Mouse (Mus musculus): ENCODE data around the gene Thnsl2. TPM values are rescaled to one million over a fixed set of nuclear protein-coding genes. Genes with fewer than 3 reads are reported as not detected.

The Thnsl2 gene
- polyA plus RNA-seq, 1 experiment from 2014 or later: 5.3 TPM

- Histone ChIP-seq H3K4me3 (ENCODE audit: low read depth, low read length) (no peak overlapping the region), H3K4me1 (ENCODE audit: control insufficient read depth, insufficient read depth, low read length) (no peaks in the 10 kb centered on the region), H3K4me2 (ENCODE audit: low read depth, severe bottlenecking) (no peak overlapping the region), H3K27ac (replicated peaks; ENCODE audit: low read depth, low read length) (no peak overlapping the region), H3K9ac (ENCODE audit: low read length) (no peak overlapping the region), H3K9me3 (ENCODE audit: control insufficient read depth, low read length) (no peaks in the 10 kb centered on the region), H3K36me3 (ENCODE audit: control insufficient read depth, insufficient read depth, low read length) (no peaks in the 10 kb centered on the region), H3K27me3 (ENCODE audit: control insufficient read depth, insufficient read depth, low read length) (no peaks in the 10 kb centered on the region)
- no peak for DNase-seq (ENCODE audit: low spot score)
- ATAC-seq (ENCODE audit: insufficient number of reproducible peaks, low FRiP score, low TSS enrichment, low read depth): peak; percentile 39; the same call in 1 of the 2 replicates
- WGBS: 26% methylated on average over 6 of the region's 6 CpGs
These were observed 20.2 kb upstream of the Thnsl2 start for GRCm38 (mm10) chr6:71164394-71164793.

- Histone ChIP-seq H3K36me3 (ENCODE audit: control insufficient read depth, insufficient read depth, low read length) (no peaks in the 10 kb centered on the region), H3K4me3 (ENCODE audit: low read depth, low read length) (no peak overlapping the region), H3K4me2 (ENCODE audit: low read depth, severe bottlenecking) (no peak overlapping the region), H3K4me1 (ENCODE audit: control insufficient read depth, insufficient read depth, low read length) (no peaks in the 10 kb centered on the region), H3K27me3 (ENCODE audit: control insufficient read depth, insufficient read depth, low read length) (no peaks in the 10 kb centered on the region), H3K9ac (ENCODE audit: low read length) (no peak overlapping the region), H3K27ac (replicated peaks; ENCODE audit: low read depth, low read length) (no peak overlapping the region), H3K9me3 (ENCODE audit: control insufficient read depth, low read length) (no peaks in the 10 kb centered on the region)
- ATAC-seq (ENCODE audit: insufficient number of reproducible peaks, low FRiP score, low TSS enrichment, low read depth) (no peak), DNase-seq (ENCODE audit: low spot score) (no peak)
- WGBS: 74% methylated on average over 4 of the region's 4 CpGs
These were observed 18.0 kb upstream of the Thnsl2 start for GRCm38 (mm10) chr6:71162269-71162668.

GRCm38 (mm10) chr6:71161290-71161689, 17.1 kb upstream of the Thnsl2 start:
- no peak for DNase-seq (ENCODE audit: low spot score)
- no peak for ATAC-seq (ENCODE audit: insufficient number of reproducible peaks, low FRiP score, low TSS enrichment, low read depth)

DNA sequence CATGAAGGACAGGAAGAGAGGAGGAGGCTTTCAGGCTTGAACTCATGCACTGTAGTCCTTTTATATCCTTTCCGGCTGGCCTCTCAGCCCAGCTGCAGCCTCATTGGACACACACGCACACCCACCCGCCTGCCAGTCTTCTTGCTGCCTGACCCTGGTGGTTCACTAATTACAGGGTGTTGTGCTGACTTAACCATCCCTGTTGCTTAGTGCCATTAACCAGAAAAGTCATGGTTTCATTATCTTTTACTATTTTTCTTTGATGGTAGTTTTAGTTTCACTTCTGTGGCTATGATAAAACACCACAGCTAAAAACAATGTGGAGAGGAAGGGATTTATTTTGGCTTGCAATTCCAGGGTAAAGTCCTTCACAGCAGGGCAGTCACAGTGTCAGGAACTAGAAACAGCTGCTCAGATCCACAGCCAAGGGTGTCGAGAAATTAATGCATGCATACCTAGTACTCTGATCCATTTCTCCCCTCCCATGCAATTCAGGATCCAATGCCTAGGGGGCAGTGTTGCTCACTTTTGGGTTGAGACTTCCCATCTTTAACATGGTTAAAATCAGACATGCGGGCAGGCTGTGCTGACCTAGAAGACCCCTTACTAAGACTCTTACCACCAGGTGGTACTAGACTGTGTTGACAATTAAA, 12.6 kb upstream of the Thnsl2 start:
- H3K4me3 ChIP-seq (ENCODE audit: low read depth, low read length): no peak overlapping the region
- DNase-seq (ENCODE audit: low spot score): peak; percentile 65
- no peak for ATAC-seq (ENCODE audit: insufficient number of reproducible peaks, low FRiP score, low TSS enrichment, low read depth)
- no peak overlapping the region for H3K4me2 ChIP-seq (ENCODE audit: low read depth, severe bottlenecking)
- H3K27me3 ChIP-seq (ENCODE audit: control insufficient read depth, insufficient read depth, low read length): no peaks in the 10 kb centered on the region
- no peaks in the 10 kb centered on the region for H3K9me3 ChIP-seq (ENCODE audit: control insufficient read depth, low read length)
- H3K36me3 ChIP-seq (ENCODE audit: control insufficient read depth, insufficient read depth, low read length): no peaks in the 10 kb centered on the region
- H3K4me1 ChIP-seq (ENCODE audit: control insufficient read depth, insufficient read depth, low read length): no peaks in the 10 kb centered on the region
- no peak overlapping the region for H3K9ac ChIP-seq (ENCODE audit: low read length)
- no peak overlapping the region for H3K27ac ChIP-seq (replicated peaks; ENCODE audit: low read depth, low read length)
- WGBS: 78% methylated on average over 5 of the region's 5 CpGs

More at GRCm38 (mm10) chr6:71161290-71161689, 17.1 kb upstream of the Thnsl2 start:
- Histone ChIP-seq H3K27ac (replicated peaks; ENCODE audit: low read depth, low read length) (no peak overlapping the region), H3K4me1 (ENCODE audit: control insufficient read depth, insufficient read depth, low read length) (no peaks in the 10 kb centered on the region), H3K4me3 (ENCODE audit: low read depth, low read length) (no peak overlapping the region), H3K4me2 (ENCODE audit: low read depth, severe bottlenecking) (no peak overlapping the region), H3K36me3 (ENCODE audit: control insufficient read depth, insufficient read depth, low read length) (no peaks in the 10 kb centered on the region), H3K9me3 (ENCODE audit: control insufficient read depth, low read length) (no peaks in the 10 kb centered on the region), H3K9ac (ENCODE audit: low read length) (no peak overlapping the region), H3K27me3 (ENCODE audit: control insufficient read depth, insufficient read depth, low read length) (no peaks in the 10 kb centered on the region)
- 67% methylated on average over 7 of the region's 7 CpGs for WGBS

DNA sequence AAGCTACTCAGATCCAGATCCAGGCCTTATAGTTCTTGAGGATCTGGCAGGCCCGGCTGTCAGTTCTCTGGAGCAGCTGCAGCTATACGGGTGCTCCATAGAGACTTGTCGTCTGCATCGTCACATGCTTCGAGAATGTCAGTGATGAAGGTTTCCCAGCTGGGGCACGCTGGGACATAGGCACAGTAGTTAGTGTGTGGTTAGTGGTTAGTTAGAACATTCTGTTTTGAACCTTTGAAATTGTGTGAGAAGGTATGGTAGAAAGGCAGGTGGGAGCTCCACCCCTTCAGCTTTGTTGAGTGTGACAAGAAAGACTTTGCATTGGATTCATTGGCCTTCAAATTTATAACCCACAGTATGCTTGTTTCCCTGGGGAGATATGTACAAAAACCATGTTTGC, 10.6 kb upstream of the Thnsl2 start:
- no peak overlapping the region for H3K4me3 ChIP-seq (ENCODE audit: low read depth, low read length)
- no peaks in the 10 kb centered on the region for H3K27me3 ChIP-seq (ENCODE audit: control insufficient read depth, insufficient read depth, low read length)
- H3K9me3 ChIP-seq (ENCODE audit: control insufficient read depth, low read length): no peaks in the 10 kb centered on the region
- ATAC-seq (ENCODE audit: insufficient number of reproducible peaks, low FRiP score, low TSS enrichment, low read depth) (no peak), DNase-seq (ENCODE audit: low spot score) (no peak)
- no peaks in the 10 kb centered on the region for H3K36me3 ChIP-seq (ENCODE audit: control insufficient read depth, insufficient read depth, low read length)
- H3K9ac ChIP-seq (ENCODE audit: low read length): no peak overlapping the region
- H3K4me1 ChIP-seq (ENCODE audit: control insufficient read depth, insufficient read depth, low read length): no peaks in the 10 kb centered on the region
- H3K27ac ChIP-seq (replicated peaks; ENCODE audit: low read depth, low read length): no peak overlapping the region
- WGBS: 82% methylated on average over 6 of the region's 6 CpGs
- H3K4me2 ChIP-seq (ENCODE audit: low read depth, severe bottlenecking): no peak overlapping the region

GRCm38 (mm10) chr6:71153486-71153885, 9.2 kb upstream of the Thnsl2 start:
- no peaks in the 10 kb centered on the region for H3K9me3 ChIP-seq (ENCODE audit: control insufficient read depth, low read length)
- WGBS: 87% methylated on average over 4 of the region's 4 CpGs
- H3K4me2 ChIP-seq (ENCODE audit: low read depth, severe bottlenecking): no peak overlapping the region
- no peak overlapping the region for H3K27ac ChIP-seq (replicated peaks; ENCODE audit: low read depth, low read length)
- H3K27me3 ChIP-seq (ENCODE audit: control insufficient read depth, insufficient read depth, low read length): no peaks in the 10 kb centered on the region
- H3K9ac ChIP-seq (ENCODE audit: low read length): no peak overlapping the region
- no peaks in the 10 kb centered on the region for H3K36me3 ChIP-seq (ENCODE audit: control insufficient read depth, insufficient read depth, low read length)
- H3K4me3 ChIP-seq (ENCODE audit: low read depth, low read length): no peak overlapping the region
- no peaks in the 10 kb centered on the region for H3K4me1 ChIP-seq (ENCODE audit: control insufficient read depth, insufficient read depth, low read length)
- DNase-seq (ENCODE audit: low spot score) (no peak), ATAC-seq (ENCODE audit: insufficient number of reproducible peaks, low FRiP score, low TSS enrichment, low read depth) (no peak)

GRCm38 (mm10) chr6:71151098-71151497, 6.9 kb upstream of the Thnsl2 start:
- no peak for DNase-seq (ENCODE audit: low spot score)
- no peak for ATAC-seq (ENCODE audit: insufficient number of reproducible peaks, low FRiP score, low TSS enrichment, low read depth)
- Histone ChIP-seq H3K4me2 (ENCODE audit: low read depth, severe bottlenecking) (no peak overlapping the region), H3K36me3 (ENCODE audit: control insufficient read depth, insufficient read depth, low read length) (no peaks in the 10 kb centered on the region), H3K27me3 (ENCODE audit: control insufficient read depth, insufficient read depth, low read length) (no peaks in the 10 kb centered on the region), H3K9me3 (ENCODE audit: control insufficient read depth, low read length) (no peaks in the 10 kb centered on the region), H3K4me1 (ENCODE audit: control insufficient read depth, insufficient read depth, low read length) (no peaks in the 10 kb centered on the region), H3K27ac (replicated peaks; ENCODE audit: low read depth, low read length) (no peak overlapping the region), H3K9ac (ENCODE audit: low read length) (no peak overlapping the region), H3K4me3 (ENCODE audit: low read depth, low read length) (no peak overlapping the region)
- WGBS: 58% methylated on average over 10 of the region's 10 CpGs

- H3K9ac ChIP-seq (ENCODE audit: low read length): no peak overlapping the region
- H3K4me3 ChIP-seq (ENCODE audit: low read depth, low read length): no peak overlapping the region
- ATAC-seq (ENCODE audit: insufficient number of reproducible peaks, low FRiP score, low TSS enrichment, low read depth) (peak; percentile 61; the same call in 1 of the 2 replicates), DNase-seq (ENCODE audit: low spot score) (peak; percentile 73)
- H3K27me3 ChIP-seq (ENCODE audit: control insufficient read depth, insufficient read depth, low read length): no peaks in the 10 kb centered on the region
- no peaks in the 10 kb centered on the region for H3K9me3 ChIP-seq (ENCODE audit: control insufficient read depth, low read length)
- H3K4me2 ChIP-seq (ENCODE audit: low read depth, severe bottlenecking): no peak overlapping the region
- 20% methylated on average over 5 of the region's 5 CpGs for WGBS
- no peaks in the 10 kb centered on the region for H3K36me3 ChIP-seq (ENCODE audit: control insufficient read depth, insufficient read depth, low read length)
- H3K4me1 ChIP-seq (ENCODE audit: control insufficient read depth, insufficient read depth, low read length): no peaks in the 10 kb centered on the region
- no peak overlapping the region for H3K27ac ChIP-seq (replicated peaks; ENCODE audit: low read depth, low read length)
These were observed 5.3 kb upstream of the Thnsl2 start for GRCm38 (mm10) chr6:71149534-71149933.

GRCm38 (mm10) chr6:71148336-71148735, 4.1 kb upstream of the Thnsl2 start:
- Histone ChIP-seq H3K27ac (replicated peaks; ENCODE audit: low read depth, low read length) (no peak overlapping the region), H3K4me1 (ENCODE audit: control insufficient read depth, insufficient read depth, low read length) (no peaks in the 10 kb centered on the region), H3K4me2 (ENCODE audit: low read depth, severe bottlenecking) (no peak overlapping the region), H3K36me3 (ENCODE audit: control insufficient read depth, insufficient read depth, low read length) (no peaks in the 10 kb centered on the region), H3K9ac (ENCODE audit: low read length) (no peak overlapping the region), H3K4me3 (ENCODE audit: low read depth, low read length) (no peak overlapping the region), H3K27me3 (ENCODE audit: control insufficient read depth, insufficient read depth, low read length) (no peaks in the 10 kb centered on the region), H3K9me3 (ENCODE audit: control insufficient read depth, low read length) (no peaks in the 10 kb centered on the region)
- DNase-seq (ENCODE audit: low spot score) (no peak), ATAC-seq (ENCODE audit: insufficient number of reproducible peaks, low FRiP score, low TSS enrichment, low read depth) (no peak)
- WGBS: 78% methylated on average over 6 of the region's 6 CpGs
